Mouse (Mus musculus) frontal cortex, adult (tissue): ENCODE data around the gene Zscan4-ps2.
"Not testable (repeated sequence)": the region's sequence is repeated elsewhere in the genome, so short reads cannot be mapped to it uniquely, and the experiment has no call there.

Source experiments
- ATAC-seq: cut with Nextera tagmentation; 2 replicates; pipeline ENCODE4 v1.9.2; 2017; ENCODE audit warnings: mild to moderate bottlenecking, moderate library complexity, mixed read lengths; ENCODE audit not compliant: low TSS enrichment

The Zscan4-ps2 gene

DNA sequence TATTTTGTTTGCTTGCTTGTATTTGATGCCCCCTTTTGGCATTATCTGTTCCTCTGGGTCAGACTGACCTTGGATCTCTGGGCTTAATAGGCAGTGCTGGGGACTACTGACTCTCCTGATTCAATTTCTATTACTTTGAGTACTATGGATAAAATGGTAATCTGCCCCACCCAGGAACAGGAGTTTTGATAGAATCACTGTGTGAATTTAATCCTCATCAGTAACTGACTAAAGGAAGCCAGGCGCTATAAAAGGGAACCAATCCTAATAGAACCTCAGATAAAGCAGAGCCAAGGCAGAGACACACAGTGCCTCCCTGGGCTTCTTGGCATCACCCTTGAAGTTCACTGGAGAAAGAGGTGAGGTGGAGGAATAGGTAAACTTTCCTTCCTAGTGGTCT lies at the start of gene Zscan4-ps2:
TSS of gene Zscan4-ps2 (plus strand) at position 301 of the 400 bp plus-strand sequence.
- not testable (repeated sequence) for ATAC-seq
